Mouse (Mus musculus) regulatory T cell (primary cell): Measurements from ENCODE around the gene Lamb1.

Experiments used
- in situ Hi-C: fragments of 300-600 bp; cut with MboI, MseI; formaldehyde crosslinking; loops from one replicate; pipeline ENCODE4 v1.15.1; 2025; ENCODE audit warnings: high pct_unique_total_duplicates

The Lamb1 gene

DNA sequence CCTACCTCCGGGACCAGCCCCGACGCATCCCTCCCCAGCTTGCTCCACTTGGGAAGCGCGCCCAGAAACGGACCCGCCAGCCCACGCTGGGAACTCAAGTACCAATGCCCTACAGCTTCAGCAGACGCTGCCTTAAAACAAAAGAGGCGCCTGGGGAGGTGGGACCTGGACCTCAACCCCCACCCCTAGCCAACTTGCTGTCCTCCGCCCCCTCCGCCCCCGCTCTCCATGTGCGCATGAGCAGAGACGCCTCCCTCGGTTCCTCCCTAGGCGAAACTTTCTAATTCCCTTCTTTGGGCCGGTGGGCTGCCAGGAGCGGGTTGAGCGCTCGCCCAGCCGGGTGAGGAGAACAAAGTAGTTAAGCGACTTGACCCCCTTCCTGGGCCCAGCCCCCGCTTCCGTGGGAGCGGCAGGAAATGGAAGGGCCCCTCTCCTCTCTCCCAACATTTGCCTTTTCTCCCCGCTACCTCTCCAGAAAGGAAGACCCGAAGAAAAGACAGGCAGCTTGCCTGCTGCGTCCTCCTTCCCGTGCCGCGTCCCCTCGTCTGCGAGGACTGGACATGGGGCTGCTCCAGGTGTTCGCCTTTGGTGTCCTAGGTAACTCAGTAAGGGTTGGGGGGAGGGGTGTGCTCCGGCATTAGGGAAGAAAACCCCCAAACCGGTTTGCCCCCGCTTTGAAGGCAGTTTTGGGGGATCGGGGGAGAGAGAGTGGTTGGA is at the start of gene Lamb1:
Gene Lamb1, plus strand, starts transcription at position 230 of the 717 bp plus-strand sequence.
- in situ Hi-C loops: no loop called here

DNA sequence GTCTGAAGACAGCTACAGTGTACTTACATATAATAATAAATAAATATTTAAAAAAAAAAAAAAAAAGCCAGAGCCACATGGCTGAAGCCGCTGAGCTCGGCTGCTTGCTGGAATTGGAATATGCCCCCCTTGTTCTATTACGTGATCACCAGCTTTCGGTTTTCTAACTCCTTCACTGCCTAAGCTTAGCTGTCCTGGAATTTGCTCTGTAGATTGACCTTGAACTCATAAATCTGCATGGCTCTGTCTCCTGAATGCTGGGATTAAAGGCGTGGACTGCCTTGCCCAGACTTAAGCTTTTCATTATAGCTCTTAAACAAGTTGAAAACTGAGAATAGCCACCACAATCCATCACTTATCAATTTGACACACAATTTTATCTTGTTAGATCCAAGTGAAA is 47.8 kb upstream of the Lamb1 start:
- in situ Hi-C loops: no loop called here

DNA sequence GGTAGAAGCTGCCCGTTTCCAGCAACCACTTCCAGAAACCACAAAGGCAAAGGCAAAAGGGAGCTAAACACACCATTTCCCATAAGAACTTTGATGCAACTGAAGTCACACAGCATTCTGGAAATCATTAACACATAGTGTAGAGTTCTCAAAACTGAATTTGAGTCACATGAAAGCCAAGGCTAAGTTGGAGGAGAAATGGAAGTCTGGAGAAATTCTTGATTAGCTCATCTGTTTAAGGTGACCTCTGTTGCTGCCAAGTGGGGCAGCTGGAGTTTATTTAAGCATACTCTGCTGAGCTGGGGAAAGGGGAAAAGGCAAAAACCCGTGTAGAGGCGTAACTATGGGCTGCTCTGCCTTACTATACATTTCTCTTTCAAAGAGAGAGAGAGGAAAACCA is 46.3 kb upstream of the Lamb1 start:
- in situ Hi-C loops: no loop called here

DNA sequence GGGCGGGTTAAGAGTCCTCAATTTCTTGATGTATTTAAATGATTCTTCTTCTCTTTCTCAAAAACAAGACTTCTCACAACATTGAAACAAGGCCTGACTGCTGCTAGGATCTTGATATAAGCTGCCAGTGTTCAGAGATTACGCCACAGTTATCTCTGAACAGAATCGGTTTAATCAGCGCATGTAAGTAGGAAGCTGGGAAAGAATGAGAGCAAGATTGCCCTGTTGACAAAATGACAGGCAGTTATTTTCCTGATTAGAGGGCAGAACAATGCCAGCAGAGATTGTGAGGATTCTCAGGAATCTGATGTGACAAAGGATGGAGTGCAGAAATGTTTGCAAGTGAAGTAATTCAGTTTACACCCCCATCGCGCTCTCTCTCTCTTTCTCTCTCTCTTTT is 43.5 kb upstream of the Lamb1 start:
- in situ Hi-C loops: no loop called here

DNA sequence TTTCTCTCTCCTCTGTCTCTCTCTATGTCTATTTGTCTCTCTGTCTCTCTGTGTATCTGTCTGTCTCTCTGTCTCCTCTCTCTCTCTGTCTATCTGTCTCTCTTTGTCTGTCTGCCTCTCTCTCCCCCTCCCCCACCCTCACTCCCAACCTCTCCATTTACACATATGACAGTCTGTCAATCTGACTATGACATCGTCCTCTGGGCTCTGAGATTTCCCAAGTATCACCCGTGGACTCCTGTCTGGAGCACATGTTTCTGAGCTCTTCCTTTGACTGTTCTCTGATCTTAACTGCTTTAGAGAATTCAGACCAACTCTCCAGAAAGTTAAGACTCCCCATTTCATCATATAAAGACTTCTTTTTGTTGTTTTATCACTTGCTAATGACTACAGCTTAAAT is 42.8 kb upstream of the Lamb1 start:
- in situ Hi-C loops: no loop called here

DNA sequence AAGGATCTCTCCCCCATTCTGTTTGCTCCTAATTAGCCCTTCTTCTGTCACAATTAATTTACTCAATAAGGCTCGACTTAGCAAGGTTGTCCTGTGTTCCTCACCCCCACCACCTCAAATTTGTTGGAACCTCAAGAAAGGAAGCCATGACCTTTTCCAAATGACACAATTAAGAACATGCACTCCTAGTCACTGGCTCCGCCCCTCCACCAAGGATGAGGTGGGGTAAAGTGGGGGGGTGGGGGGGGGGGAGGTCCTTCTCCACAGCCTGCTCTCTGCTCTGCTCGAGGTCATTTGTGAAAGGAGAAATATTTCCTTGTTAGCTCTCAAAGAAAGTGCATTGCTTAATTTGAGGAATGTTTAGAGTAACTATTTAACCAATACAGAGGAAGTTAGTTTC is 42.3 kb upstream of the Lamb1 start:
- in situ Hi-C loops: no loop called here

DNA sequence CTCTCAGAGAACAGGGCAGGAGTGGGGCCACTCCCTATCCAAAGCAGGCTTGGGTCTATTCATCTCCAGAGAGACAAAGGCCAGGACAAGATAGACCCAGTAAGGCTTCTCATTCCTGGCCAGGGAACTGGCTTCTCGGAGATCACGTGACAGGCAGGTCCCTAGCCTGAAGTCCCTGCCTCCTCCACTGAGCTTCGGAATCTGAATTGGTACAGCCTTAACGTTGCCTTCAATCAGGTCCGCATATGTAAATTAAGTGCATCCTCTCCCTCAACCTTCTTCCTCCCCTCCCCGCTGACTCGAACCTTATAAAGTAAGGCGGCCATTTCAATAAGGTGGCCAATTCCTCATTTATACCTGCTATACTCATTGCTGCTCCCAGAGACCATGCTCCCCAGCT is 39.6 kb upstream of the Lamb1 start:
- in situ Hi-C loops: no loop called here

DNA sequence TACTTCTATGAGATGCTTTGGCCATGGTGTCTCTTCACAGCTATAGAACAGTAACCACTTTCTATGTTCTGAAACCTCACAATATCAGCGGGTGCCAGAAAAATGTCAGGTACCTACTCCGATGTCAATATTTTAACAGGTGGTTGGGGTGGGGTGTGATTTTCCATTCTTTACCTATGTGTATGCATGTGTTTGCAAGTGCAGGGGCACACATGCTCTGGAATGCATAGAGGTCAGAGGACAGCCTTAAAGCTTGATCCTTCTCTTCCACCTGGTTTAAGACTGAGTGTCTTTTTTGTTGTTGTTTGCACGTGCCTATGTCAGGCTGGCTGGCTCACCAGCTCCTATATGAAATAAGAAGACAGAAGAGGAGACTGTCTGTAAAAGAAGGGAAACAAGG is 37.9 kb upstream of the Lamb1 start:
- in situ Hi-C loops: no loop called here

DNA sequence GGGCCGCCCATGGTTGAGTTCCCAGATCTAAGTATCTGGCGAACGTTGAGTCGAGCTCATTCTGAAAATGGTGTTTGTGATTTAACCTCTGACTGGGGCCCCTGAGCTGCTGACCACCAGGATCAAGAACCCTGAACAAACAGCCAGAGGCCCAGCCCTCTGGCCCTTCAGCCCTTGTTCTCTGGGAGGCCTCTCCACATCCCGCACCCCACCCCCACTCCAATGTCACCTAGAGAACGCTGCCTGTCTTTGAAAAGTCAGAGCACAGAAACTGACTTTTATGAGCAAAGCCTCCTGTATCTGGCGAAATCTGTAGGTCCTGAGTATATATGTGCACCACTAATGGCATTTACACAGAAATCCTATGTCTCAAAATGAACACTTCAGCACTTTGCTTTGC is 36.2 kb upstream of the Lamb1 start:
- in situ Hi-C loops: no loop called here

DNA sequence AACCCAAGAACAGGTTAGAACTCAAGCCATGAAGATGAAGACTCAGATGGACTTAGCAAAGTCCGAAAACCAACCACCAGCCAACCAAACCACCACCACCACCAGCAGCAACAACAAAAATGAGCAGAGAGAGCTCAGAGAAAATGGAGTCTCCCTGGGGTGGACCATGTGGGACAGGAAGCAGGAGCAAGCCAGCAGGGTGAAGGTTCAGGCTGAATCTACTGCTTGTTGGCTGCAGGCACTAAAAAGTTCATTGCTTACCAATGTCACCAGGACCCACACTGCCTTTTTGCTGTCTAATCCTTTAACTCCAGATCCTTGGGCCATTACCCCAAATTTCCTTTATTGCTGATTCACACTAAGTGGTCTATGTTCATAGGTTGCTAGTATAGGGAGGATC is 32.4 kb upstream of the Lamb1 start:
- in situ Hi-C loops: no loop called here

DNA sequence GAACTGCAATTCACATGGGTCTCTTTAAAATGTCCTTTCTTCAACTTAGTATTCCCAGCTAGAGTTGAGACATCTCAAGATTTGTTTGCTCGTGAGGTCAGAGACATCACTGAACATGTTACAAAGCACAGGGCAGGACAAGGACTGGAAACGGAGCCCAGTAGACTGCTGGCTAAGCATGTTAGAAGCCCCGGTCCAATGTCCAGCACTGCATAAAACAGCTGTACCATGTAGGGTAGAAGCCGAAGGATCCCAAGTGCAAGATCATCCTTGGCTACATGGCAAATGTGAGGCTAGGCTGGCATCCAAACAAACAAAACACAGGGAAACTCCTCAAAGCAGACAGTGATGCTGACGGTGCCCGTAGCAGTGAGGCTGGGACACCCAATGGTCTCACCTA is 30.0 kb upstream of the Lamb1 start:
- in situ Hi-C loops: no loop called here

DNA sequence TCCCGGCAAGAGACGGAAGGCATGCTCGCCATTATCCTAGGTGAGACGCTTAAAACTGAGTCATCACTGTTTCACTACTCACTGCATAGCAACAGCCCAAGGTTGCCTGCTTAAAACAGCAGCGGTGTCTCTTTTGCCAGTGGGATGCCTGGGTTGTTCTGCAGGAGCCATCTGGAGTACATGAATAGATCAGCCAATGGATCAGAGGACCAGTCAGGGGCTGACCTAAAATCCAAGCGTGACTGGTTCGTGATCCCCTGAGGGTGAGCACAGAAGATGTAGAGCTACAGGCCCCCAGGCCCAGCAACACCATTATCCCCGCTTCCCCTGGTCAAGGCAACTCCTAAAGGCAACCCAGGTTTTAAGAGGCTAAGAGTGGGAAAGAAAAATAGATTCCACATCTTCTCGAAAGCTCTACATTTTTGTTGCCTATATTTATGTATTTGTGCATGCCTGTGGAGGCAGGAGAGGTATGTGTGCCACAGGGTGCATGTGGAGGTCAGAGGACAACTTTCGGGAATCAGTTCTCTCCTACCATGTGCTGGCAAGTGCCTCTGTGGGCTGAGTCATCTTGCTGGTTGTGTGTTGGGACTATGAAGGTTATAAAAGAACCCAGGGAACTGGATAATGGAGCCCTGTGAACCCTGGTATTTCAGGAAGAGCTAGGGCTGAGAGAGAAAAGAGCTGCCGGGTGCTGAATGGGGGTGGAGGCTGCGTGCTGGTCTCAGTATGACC is 28.0 kb upstream of the Lamb1 start:
- in situ Hi-C loops: no loop called here

DNA sequence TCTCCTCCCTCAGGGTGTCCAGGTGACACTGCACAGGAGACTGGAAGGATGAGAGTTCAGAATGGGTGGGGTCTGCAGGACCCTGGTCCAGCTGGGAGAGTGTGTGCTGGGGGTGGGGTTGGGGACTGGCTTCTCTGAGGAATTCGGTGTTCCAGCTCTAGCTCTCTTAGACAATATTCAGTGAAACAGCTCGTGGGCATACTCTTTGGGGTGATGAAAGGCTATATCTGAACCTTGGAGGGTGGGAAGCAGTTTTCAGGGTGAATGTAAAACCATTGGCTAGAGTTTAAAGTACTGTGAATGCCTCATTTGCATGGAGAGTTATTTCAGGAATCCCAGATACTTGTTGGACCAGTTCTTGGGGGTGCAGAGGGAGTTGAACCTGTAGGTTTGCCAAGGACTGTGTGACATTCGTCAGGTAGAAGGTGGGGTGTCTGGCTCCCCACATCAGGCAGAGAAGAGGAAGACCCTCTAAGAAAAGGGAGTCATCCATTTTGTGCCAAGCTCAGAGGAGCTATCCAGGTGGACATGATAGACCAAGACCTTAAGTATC is 25.9 kb upstream of the Lamb1 start:
- in situ Hi-C loops: no loop called here

DNA sequence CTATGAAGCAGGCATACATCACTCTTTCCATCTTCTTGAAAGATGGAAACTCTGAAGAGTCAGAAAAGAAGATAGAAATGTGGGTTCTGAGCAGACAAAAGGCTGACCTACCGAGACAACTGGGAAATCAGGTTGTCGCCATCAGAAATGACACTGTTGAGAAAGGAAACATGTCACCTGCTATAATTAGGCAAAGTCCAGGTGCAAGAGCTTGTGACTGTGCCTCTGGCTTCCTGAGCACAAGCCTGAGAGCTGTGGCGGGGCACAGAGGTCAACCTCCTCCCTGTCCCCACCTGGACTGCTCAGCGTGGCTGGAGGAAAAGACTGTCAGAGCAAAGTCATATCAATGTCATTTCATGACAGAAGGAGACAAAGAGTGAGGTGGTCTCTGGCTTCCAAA is 25.2 kb upstream of the Lamb1 start:
- in situ Hi-C loops: no loop called here

DNA sequence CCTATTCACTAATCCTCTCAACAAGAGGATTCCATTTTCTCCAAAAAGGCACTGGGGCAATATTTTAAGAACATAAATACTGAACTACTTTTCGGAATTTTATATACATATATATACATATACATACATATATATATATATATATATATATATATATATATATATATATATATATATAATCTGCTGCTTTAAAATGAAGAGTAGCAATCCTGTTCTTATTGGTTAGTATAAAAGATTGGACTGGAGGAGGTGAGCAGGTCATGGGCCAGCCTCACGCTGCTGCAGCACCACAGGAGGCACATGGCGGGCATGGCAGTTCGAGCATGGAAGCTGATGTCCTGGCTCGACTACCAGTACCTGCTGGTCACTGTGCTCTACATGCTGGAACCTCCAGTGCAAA is 24.6 kb upstream of the Lamb1 start, which contains the start of gene Gm6993:
Gene Gm6993, plus strand, starts transcription at position 301 of the 400 bp plus-strand sequence.
- in situ Hi-C loops: no loop called here

DNA sequence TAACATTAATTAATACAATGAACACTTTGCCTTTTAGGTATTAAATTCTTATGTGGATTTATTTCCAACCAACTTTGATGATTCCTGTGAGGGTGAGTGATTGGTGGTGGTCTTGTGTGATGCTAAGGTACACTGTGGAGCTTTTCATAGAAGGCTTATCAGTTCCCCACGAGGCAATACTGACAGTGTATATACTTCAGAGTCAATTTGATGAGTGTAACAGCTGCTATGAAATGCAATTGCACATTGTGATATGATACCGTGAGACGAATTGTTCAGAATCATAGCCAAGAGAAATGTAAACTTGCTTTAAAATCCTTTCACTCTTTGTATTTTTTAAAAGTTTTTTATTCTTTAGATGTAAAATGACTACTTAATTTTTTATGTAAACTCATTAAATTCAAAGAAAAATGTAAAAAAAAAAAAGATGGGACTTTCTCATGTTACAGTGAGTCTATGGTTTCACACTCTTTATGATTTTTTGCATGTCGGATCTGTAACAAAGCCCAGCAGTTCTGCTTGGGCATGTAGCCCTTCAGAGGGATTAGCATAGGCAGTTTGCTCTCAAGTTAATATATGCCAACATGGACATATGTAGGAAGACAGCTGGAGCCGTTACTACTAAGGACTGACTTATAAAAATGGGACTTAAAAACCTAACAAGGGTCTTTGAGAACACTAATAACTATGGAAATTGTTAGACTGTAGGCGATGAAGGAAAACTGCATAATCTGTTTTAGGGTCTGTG is 23.3 kb upstream of the Lamb1 start:
- in situ Hi-C loops: no loop called here

DNA sequence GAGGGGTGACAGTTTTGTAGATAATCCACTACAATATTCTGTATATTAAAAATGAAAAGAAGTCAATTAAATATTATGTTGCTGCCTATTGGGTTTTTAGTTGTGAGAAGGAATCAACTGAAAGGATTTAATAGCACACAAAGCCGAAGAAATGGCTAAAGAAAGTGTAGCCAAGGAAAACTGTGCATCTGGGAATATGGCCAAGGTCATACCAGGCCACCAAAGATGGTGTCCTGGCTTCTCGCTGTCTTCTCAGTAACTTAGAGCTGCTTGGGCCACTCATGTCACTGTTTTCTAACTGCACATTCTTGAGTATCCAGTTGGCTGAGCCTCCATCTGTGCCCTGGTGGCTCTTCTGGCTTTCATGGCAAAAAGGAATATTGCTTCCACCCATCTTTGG is 21.0 kb upstream of the Lamb1 start:
- in situ Hi-C loops: no loop called here

DNA sequence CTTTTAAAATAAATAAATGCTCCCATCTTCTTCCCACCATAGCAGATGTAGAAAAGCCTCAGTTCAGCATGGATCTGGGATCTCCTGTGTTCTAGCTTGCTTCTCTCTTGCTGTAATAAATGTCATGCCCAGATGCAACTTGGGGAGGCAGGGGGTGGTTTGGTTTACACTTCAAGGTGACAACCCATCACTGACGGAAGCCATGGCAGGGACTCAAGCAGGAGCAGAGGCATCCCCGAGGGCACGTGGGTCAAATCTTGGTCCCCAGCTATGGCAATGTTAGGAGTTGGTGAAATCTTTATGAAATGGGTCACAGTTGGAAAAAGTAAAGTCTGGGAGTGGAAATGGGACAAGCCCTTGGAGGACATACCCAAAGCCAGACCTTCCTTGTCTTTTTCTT is 20.3 kb upstream of the Lamb1 start:
- in situ Hi-C loops: no loop called here

DNA sequence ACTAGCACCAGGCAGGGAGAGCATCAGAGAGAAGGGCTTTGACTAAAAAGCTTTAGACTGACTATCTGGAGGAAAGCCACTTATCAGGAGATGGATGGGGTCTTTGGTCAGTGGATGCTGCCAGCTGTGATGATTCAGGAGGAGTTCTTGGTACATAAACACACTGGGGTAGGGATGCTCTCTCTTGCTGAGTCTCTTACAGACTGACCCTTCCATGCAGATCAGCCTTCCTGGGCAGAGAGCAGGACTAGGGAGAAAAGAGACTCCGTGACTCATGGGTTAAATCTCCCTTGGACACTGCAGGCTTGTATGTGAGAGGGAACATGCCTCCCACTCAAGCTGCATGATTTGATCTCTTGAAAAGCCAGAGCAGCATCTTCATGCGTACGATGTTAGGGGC is 18.9 kb upstream of the Lamb1 start:
- in situ Hi-C loops: no loop called here

DNA sequence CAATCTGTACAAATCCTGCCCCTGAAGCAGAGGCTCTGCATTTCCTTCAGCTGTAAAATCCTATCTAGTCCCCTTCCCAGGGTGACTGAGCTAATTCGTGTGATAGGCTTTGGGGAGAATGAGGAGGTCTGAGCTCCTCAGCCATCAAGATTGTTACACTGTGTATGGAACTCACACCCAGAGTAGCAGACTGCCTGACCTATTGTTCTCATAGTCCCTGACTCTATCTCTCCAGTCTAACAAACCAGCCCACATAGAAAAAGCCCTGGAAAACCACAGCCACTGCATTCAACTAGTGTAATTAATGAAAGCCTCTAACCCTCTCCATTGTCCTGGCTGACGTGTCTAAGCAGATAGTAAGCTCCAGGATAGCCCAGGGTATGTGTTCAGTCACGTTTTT is 18.4 kb upstream of the Lamb1 start:
- in situ Hi-C loops: no loop called here

DNA sequence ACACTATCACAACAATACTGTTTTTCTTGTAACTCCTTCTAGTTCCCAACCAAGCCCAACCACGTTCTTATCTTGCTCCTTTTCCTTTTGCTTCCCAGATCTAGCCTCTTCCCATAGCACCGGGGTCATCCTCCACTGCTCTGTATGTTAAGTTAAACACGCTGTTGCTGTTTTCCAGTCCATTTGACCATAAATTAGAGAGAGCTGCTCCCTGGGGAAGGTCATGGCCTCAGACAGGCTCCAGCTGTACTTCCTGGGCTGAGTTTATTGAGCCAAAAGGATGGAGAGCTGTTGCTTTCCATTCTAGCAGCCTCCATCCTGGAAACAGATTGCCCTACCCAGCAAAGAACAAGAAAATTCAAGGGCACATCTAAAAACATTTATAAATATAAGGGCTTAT is 16.9 kb upstream of the Lamb1 start:
- in situ Hi-C loops: no loop called here

DNA sequence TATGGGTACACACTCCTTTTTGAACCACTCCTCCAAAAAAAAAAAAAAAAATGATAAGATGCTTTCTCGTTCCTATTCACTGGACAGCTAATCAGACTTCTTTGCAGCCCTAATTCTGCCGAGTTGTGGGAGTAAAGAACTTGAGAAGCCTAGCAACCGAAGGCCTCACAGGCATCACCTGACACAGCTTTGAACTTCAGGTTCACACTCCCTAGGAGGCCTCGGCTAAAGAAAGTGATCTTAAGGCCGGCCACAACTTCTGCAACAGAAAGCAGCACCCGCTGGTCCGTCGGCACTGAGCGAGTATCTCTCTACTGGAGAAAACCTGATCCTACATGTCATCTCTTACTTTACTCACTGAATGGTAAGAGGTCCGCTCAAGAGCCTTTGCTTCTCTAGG is 16.4 kb upstream of the Lamb1 start:
- in situ Hi-C loops: no loop called here
